Mouse (Mus musculus) left cerebral cortex, adult 18-20 months (tissue): Measurements from ENCODE around the gene Gtsf1l. TPM values are rescaled to one million over a fixed set of nuclear protein-coding genes. Genes with fewer than 3 reads are reported as not detected.
"Not testable (repeated sequence)": the region's sequence is repeated elsewhere in the genome, so short reads cannot be mapped to it uniquely, and the experiment has no call there.

Experiments
- DNase-seq, 2 experiments: peaks; one replicate each; pipeline ENCODE4 v3.0.0; 2021 to 2022; ENCODE audit warnings: low spot score in 2 of 2, mixed read lengths in 1 of 2
- total RNA-seq, 2 experiments: library from RNA; stranded (reverse); gene quantifications; 2 replicates each; pipeline ENCODE4 v1.2.3; 2021

The Gtsf1l gene
- total RNA-seq, 2 experiments from 2014 or later: not detected

DNA sequence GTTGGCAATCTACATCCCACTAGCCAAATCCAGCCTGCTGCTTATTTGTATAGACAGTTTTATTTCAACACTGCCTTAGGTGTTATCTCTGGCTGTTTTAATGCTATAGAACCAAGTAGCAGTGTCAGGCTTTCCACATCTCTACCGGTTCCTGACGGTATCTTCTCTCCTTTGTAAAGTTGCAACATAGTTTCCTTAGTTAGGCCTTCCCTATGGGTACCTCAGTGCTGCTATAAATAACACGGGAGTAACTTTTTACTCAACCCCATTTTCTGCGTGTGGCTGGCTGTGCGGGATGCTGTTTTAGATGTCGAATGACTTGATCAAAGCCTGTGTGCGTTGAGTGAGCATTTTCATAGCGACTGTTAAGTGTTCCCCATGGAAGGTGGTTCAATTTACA lies 1.1 kb downstream of the Gtsf1l start:
- DNase-seq: no peak

DNA sequence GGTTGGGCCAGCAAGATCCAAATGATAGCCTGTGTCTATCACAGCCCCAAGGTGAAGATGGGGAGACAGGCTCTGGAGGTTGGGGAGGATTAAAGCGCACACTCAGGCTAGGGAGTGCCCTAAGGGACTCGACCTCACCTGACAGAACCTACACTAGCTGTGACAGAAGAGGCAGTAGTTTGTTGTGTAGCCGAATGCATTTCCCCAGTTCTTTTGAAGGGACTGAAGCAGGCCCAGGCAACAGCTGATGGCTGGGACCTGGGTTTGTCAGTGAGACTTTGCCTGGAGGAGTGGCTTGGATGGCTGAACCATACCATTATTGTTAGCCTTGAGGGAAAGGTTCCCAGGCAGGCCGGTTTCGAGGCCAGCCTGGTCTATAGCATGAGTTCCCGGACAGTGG lies 2.6 kb downstream of the Gtsf1l start:
- no peak for DNase-seq

GRCm38 (mm10) chr2:163084519-163084918 lies 3.1 kb downstream of the Gtsf1l start:
- no peak for DNase-seq

GRCm38 (mm10) chr2:163082591-163082990 lies 5.1 kb downstream of the Gtsf1l start:
- DNase-seq: no peak

DNA sequence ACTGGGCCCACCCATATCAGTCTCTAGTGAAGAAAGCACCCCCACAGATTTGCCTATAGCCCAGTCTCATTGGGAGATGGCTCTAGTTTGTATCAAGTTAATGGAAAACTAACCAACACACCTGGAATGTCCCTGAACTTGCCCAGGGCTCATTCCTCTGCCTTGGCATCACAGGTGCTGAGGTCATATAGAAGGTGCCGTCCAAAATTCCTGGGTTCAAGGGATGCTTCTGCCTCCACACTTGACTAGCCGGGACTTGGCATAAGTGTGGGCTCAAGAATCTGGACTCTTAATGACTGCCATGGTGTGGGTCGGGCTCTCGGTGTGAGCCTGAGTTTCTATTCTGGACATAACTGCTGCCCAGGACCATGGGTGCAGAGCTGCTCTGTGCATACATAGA lies 8.6 kb downstream of the Gtsf1l start:
- DNase-seq: no peak

DNA sequence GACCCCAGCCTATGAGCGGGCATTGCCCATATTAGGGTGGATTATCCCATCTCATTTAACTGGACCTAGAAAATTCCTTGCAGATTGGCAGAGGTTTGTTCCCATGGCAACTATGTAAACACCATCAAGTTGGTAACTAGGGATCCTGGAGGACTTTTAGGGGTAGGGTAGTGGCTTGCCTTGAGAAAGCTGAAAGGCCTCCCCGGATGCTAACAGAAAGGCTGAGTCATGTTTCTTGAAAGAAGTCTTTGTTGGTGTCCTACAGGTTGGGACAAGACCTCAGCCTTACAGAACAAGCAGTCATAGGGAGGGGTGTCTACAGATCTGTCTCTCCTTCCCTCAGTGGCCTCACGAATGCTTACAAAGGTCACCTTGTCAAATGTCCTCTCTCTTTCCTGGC lies 12.4 kb downstream of the Gtsf1l start:
- no peak for DNase-seq

GRCm38 (mm10) chr2:163074808-163075207 lies 12.8 kb downstream of the Gtsf1l start:
- no peak for DNase-seq

- DNase-seq: no peak
These were observed 13.6 kb downstream of the Gtsf1l start for GRCm38 (mm10) chr2:163074006-163074405.

GRCm38 (mm10) chr2:163073023-163073757 lies 14.5 kb downstream of the Gtsf1l start:
- DNase-seq: no peak

- no peak for DNase-seq
These were observed 16.1 kb downstream of the Gtsf1l start for GRCm38 (mm10) chr2:163071590-163071989.

- DNase-seq: no peak
These were observed 17.4 kb downstream of the Gtsf1l start for GRCm38 (mm10) chr2:163070213-163070612.

GRCm38 (mm10) chr2:163067233-163067632 lies 20.4 kb downstream of the Gtsf1l start:
- DNase-seq: no peak

- no peak for DNase-seq
These were observed 21.3 kb downstream of the Gtsf1l start for GRCm38 (mm10) chr2:163066326-163066725.

GRCm38 (mm10) chr2:163062119-163062508 lies 25.5 kb downstream of the Gtsf1l start:
- DNase-seq: no peak

- no peak for DNase-seq
These were observed 26.2 kb downstream of the Gtsf1l start for GRCm38 (mm10) chr2:163061203-163062118.

- DNase-seq: no peak
These were observed 27.0 kb downstream of the Gtsf1l start for GRCm38 (mm10) chr2:163060630-163061029.

- DNase-seq: not testable (repeated sequence)
These were observed 28.7 kb downstream of the Gtsf1l start for GRCm38 (mm10) chr2:163058981-163059380.

GRCm38 (mm10) chr2:163056584-163056983 lies 31.1 kb downstream of the Gtsf1l start:
- DNase-seq: no peak

- no peak for DNase-seq
These were observed 31.9 kb downstream of the Gtsf1l start for GRCm38 (mm10) chr2:163055715-163056114.

DNA sequence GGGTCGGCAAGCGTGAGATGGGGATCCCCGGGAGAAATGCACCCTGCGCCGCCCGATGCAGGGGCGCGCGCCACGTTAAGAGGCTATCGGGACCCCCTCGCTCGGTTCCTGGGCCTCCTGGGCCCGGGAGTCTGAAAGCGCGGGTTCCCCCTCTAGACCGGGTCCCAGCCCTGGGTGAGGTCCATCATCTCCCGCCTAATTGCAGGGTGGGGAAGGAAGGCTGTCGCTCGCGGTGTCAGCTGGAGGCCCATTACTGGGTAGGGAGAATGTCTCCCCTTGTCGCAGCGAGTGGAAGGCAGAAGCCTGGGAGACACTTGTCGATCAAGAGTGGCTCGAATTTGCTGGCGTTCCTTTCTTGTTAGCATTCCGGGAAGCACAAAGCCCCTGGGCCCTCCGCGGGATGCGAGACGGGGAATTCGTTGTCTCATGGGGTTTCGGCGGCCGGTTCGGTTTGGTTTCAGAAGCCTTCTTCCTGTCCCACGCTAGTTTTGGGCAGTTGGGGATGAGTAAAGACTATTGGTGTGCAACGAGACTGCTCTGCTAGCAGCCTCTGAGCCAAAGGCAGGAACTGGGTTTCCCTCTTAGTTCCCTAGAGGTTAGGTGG lies 32.7 kb downstream of the Gtsf1l start:
- DNase-seq: no peak

GRCm38 (mm10) chr2:163054335-163054840 lies 33.3 kb downstream of the Gtsf1l start, which contains the start of gene Mybl2:
Gene Mybl2 (plus strand): TSS chr2:163054687.
- peak; percentile 75 to 85 for DNase-seq

GRCm38 (mm10) chr2:163052826-163053225 lies 34.8 kb downstream of the Gtsf1l start:
- no peak for DNase-seq
